Mouse (Mus musculus) heart, adult 2 months (tissue): Measurements from ENCODE around the gene Ctsh.

Experiments used
- CTCF ChIP-seq: fragments of 200-600 bp; IDR thresholded peaks from 2 replicates; pipeline ENCODE4 v1.8.1; 2022; ENCODE audit warnings: antibody characterized with exemption, mild to moderate bottlenecking, moderate library complexity
- EP300 ChIP-seq: fragments of 200-500 bp; IDR thresholded peaks from 2 replicates; pipeline ENCODE4 v1.6.1; 2011; ENCODE audit warnings: low read depth, low read length, control low read depth; ENCODE audit not compliant: insufficient read depth
- POLR2A ChIP-seq: fragments of 200-500 bp; IDR thresholded peaks from 2 replicates; pipeline ENCODE4 v1.6.1; 2011; ENCODE audit warnings: mild to moderate bottlenecking, low read depth, low read length, control low read depth; ENCODE audit not compliant: insufficient read depth

DNA sequence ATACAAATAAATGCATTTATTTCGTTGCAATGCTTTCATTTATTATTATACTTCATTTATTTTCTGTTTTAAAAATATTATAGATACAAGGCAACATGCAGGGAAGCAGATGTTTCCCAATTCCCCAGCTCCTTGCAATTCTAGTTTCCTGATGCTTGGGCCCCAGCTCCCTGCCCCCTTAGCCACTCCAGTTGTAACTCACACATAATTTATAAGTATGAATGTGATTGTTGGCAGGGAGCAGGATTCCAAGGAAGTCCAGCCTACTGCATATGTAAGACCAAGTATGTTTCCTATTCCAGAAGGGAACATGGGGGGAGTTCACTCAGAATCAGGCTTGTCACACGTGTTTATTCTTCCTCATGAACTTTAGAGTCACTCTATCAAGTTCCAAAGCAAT is 42.1 kb upstream of the Ctsh start:
- TF ChIP-seq CTCF (no peak), POLR2A (no peak), EP300 (no peak)
